Mouse (Mus musculus) NIH3T3 (cell line): ENCODE measurements at regions not wholly inside any gene's neighbourhood (a gene's known extent, or its start where the extent isn't known, plus 50 kb on each side); places are given as distances from the start of the nearest gene placed in this dataset.
A peak's percentile ranks its signal among the peaks of the same experiment; 100 is the strongest.

Source experiments
- DNase-seq: peaks from one replicate; pipeline ENCODE4 v3.0.0-alpha.2; 2012; ENCODE audit warnings: low read depth

GRCm38 (mm10) chrX:167091841-167092240 is 117.3 kb downstream of the Tmsb4x start:
- DNase-seq, result peak; percentile 84

GRCm38 (mm10) chrX:167088930-167089329 is 120.2 kb downstream of the Tmsb4x start:
- no peak for DNase-seq

- DNase-seq, result no peak
These were observed 120.7 kb downstream of the Tmsb4x start for GRCm38 (mm10) chrX:167088438-167088837.

GRCm38 (mm10) chrX:167080821-167081220 is 128.3 kb downstream of the Tmsb4x start:
- DNase-seq, result no peak

- no peak for DNase-seq
These were observed 140.0 kb downstream of the Tmsb4x start for GRCm38 (mm10) chrX:167069075-167069474.

GRCm38 (mm10) chrX:167067918-167068317 is 141.2 kb downstream of the Tmsb4x start:
- no peak for DNase-seq

- DNase-seq, result no peak
These were observed 145.2 kb downstream of the Tmsb4x start for GRCm38 (mm10) chrX:167063881-167064280.

GRCm38 (mm10) chrX:167052456-167052855 is 156.7 kb downstream of the Tmsb4x start:
- no peak for DNase-seq

- DNase-seq, result peak; percentile 3
These were observed 159.0 kb downstream of the Tmsb4x start for GRCm38 (mm10) chrX:167050066-167050465.

GRCm38 (mm10) chrX:167049191-167049968 is 159.7 kb downstream of the Tmsb4x start:
- DNase-seq, result peak; percentile 52

GRCm38 (mm10) chrX:167037971-167038370 is 171.1 kb downstream of the Tmsb4x start:
- DNase-seq, result no peak

- DNase-seq, result no peak
These were observed 172.8 kb downstream of the Tmsb4x start for GRCm38 (mm10) chrX:167036355-167036754.

GRCm38 (mm10) chrX:167035639-167036038 is 173.5 kb downstream of the Tmsb4x start:
- no peak for DNase-seq

- no peak for DNase-seq
These were observed 176.0 kb downstream of the Tmsb4x start for GRCm38 (mm10) chrX:167033091-167033490.

GRCm38 (mm10) chrX:167032586-167032985 is 176.5 kb downstream of the Tmsb4x start:
- peak; percentile 65 for DNase-seq

GRCm38 (mm10) chrX:167031543-167031942 is 177.6 kb downstream of the Tmsb4x start:
- no peak for DNase-seq

- peak; percentile 2 for DNase-seq
These were observed 193.5 kb downstream of the Tmsb4x start for GRCm38 (mm10) chrX:167015602-167016001.

- no peak for DNase-seq
These were observed 194.8 kb downstream of the Tmsb4x start for GRCm38 (mm10) chrX:167014322-167014721.

GRCm38 (mm10) chrX:167012891-167013290 is 196.2 kb downstream of the Tmsb4x start:
- peak; percentile 45 for DNase-seq

- DNase-seq, result no peak
These were observed 197.1 kb downstream of the Tmsb4x start for GRCm38 (mm10) chrX:167011977-167012542.

GRCm38 (mm10) chrX:166995855-166996254 is 213.3 kb downstream of the Tmsb4x start:
- no peak for DNase-seq

GRCm38 (mm10) chrX:166981003-166981402 is 228.1 kb downstream of the Tmsb4x start:
- DNase-seq, result no peak

GRCm38 (mm10) chrX:166980504-166980903 is 228.6 kb downstream of the Tmsb4x start:
- DNase-seq, result no peak

GRCm38 (mm10) chrX:166977029-166977428 is 232.1 kb downstream of the Tmsb4x start:
- peak; percentile 35 for DNase-seq
